Mouse (Mus musculus): ENCODE results near the gene Mme.

Mme gene

GRCm38 (mm10) chr3:63351680-63352260 lies 110.4 kb downstream of the Mme start:
- no peak for DNase-seq

GRCm38 (mm10) chr3:63359512-63359911 lies 118.2 kb downstream of the Mme start:
- no peak for DNase-seq

GRCm38 (mm10) chr3:63384989-63385388 lies 143.7 kb downstream of the Mme start:
- DNase-seq = no peak

- no peak for DNase-seq
Measured at GRCm38 (mm10) chr3:63390774-63391173, 149.4 kb downstream of the Mme start.

GRCm38 (mm10) chr3:63391348-63391747 lies 150.0 kb downstream of the Mme start:
- DNase-seq = no peak

- DNase-seq = no peak
Measured at GRCm38 (mm10) chr3:63394424-63394941, 153.1 kb downstream of the Mme start.

- no peak for DNase-seq
Measured at GRCm38 (mm10) chr3:63398171-63398570, 156.8 kb downstream of the Mme start.

- DNase-seq = no peak
Measured at GRCm38 (mm10) chr3:63406438-63406837, 165.1 kb downstream of the Mme start.

GRCm38 (mm10) chr3:63411006-63411405 lies 169.7 kb downstream of the Mme start:
- DNase-seq = no peak

- no peak for DNase-seq
Measured at GRCm38 (mm10) chr3:63412220-63412937, 171.0 kb downstream of the Mme start.

- no peak for DNase-seq
Measured at GRCm38 (mm10) chr3:63413046-63413911, 171.9 kb downstream of the Mme start.

- DNase-seq = no peak
Measured at GRCm38 (mm10) chr3:63417284-63417683, 175.9 kb downstream of the Mme start.

GRCm38 (mm10) chr3:63417758-63418157 lies 176.4 kb downstream of the Mme start:
- DNase-seq = no peak

GRCm38 (mm10) chr3:63423552-63423951 lies 182.2 kb downstream of the Mme start:
- DNase-seq = no peak

All from cerebellum, postnatal 36 days (tissue).